8 mouse cellular contexts compared by ENCODE assay signal in genomic region chr5:140607836-140608633, GRCm38 (mm10). TPM values are rescaled to one million over a fixed set of nuclear protein-coding genes. Genes with fewer than 3 reads are reported as not detected.
DNase-seq lines count a peak whose midpoint lies in the region; ATAC-seq lines count a peak whose summit lies in the region.

No protein-coding gene starts in this region.

- H3K9ac ChIP-seq in midbrain, embryonic 11.5 days (ENCODE audit: low read length) = peak overlapping the region; percentile 94

- peak overlapping the region; percentile 47 for H3K4me2 ChIP-seq in midbrain, embryonic 11.5 days

- peaks cover 90% of the 10 kb centered on the region for H3K27me3 ChIP-seq in embryonic facial prominence, embryonic 10.5 days (replicated peaks; ENCODE audit: low read depth, poor library complexity, severe bottlenecking)
- peaks cover 5% of the 10 kb centered on the region; the same call in 1 of the 2 replicates for H3K27me3 ChIP-seq in midbrain, embryonic 11.5 days (ENCODE audit: control insufficient read depth, insufficient read depth, low read length)

- peaks cover 2% of the 10 kb centered on the region; the same call in 1 of the 2 replicates for H3K9me3 ChIP-seq in embryonic facial prominence, embryonic 10.5 days
- no peaks in the 10 kb centered on the region for H3K9me3 ChIP-seq in midbrain, embryonic 11.5 days (ENCODE audit: control insufficient read depth, low read length)

- DNase-seq in spleen, postnatal 36 days (ENCODE audit: low spot score in 2 of 2) = peak; percentile 29 to 58
- no peak for DNase-seq in spleen, adult 12 weeks (ENCODE audit: low spot score)
- DNase-seq in embryonic facial prominence, embryonic 10.5 days (ENCODE audit: low spot score) = no peak
- DNase-seq in induced T-regulatory cell, adult 2 months (ENCODE audit: low read depth) = peak; percentile 71
- peak; percentile 94 for DNase-seq in midbrain, embryonic 11.5 days (ENCODE audit: low spot score, missing footprints)
- no peak for DNase-seq in layer of hippocampus, adult 9-11 months
- DNase-seq in testis, postnatal 10 days (ENCODE audit: low spot score) = no peak
- DNase-seq in right cerebral cortex, postnatal 10 days (ENCODE audit: low spot score in 2 of 2) = no peak

- peak overlapping the region; percentile 72 for H3K4me3 ChIP-seq in embryonic facial prominence, embryonic 10.5 days
- peak overlapping the region; percentile 75 for H3K4me3 ChIP-seq in midbrain, embryonic 11.5 days (ENCODE audit: low read depth, low read length)

- peaks cover 89% of the 10 kb centered on the region for H3K4me1 ChIP-seq in embryonic facial prominence, embryonic 10.5 days
- H3K4me1 ChIP-seq in midbrain, embryonic 11.5 days (ENCODE audit: control insufficient read depth, insufficient read depth, low read length) = peaks cover 48% of the 10 kb centered on the region

- under 1% methylated on average over 17 of the region's 17 CpGs for WGBS in embryonic facial prominence, embryonic 10.5 days
- WGBS in midbrain, embryonic 11.5 days = 1% methylated on average over 17 of the region's 17 CpGs

- peak overlapping the region; percentile 88 for H3K27ac ChIP-seq in embryonic facial prominence, embryonic 10.5 days (replicated peaks)
- H3K27ac ChIP-seq in midbrain, embryonic 11.5 days (ENCODE audit: low read depth, low read length) = peak overlapping the region; percentile 98

- peaks cover 12% of the 10 kb centered on the region for H3K36me3 ChIP-seq in embryonic facial prominence, embryonic 10.5 days (replicated peaks)
- peaks cover 7% of the 10 kb centered on the region; the same call in 1 of the 2 replicates for H3K36me3 ChIP-seq in midbrain, embryonic 11.5 days (ENCODE audit: control insufficient read depth, insufficient read depth, low read length)

- no peak for ATAC-seq in midbrain, embryonic 11.5 days (ENCODE audit: low FRiP score)

RNA-seq across cellular contexts. Expression of gene Lfng, which starts 0.9 kb away (rescaled TPM):
- polyA plus RNA-seq in embryonic facial prominence, embryonic 10.5 days (2016; fragmentation: Nextera tagmentation; extraction: Ambion mirVana) = 11.7 and 14.9 TPM in 2 replicates
- polyA plus RNA-seq in midbrain, embryonic 11.5 days (2014; fragmentation: Nextera tagmentation; extraction: Ambion mirVana) = 38.3 and 40.5 TPM in 2 replicates

RNA-seq across cellular contexts. Expression of gene Ttyh3, which starts 40.8 kb away (rescaled TPM):
- 33.4 and 35.5 TPM in 2 replicates for polyA plus RNA-seq in embryonic facial prominence, embryonic 10.5 days (2016; fragmentation: Nextera tagmentation; extraction: Ambion mirVana)
- 42.9 and 46.4 TPM in 2 replicates for polyA plus RNA-seq in midbrain, embryonic 11.5 days (2014; fragmentation: Nextera tagmentation; extraction: Ambion mirVana)

RNA-seq across cellular contexts. Expression of gene Grifin, which starts 43.2 kb away (rescaled TPM):
- polyA plus RNA-seq in embryonic facial prominence, embryonic 10.5 days (2016; fragmentation: Nextera tagmentation; extraction: Ambion mirVana) = not detected in 2 replicates
- 0.39 TPM in 1 of 2 replicates, not detected in the other for polyA plus RNA-seq in midbrain, embryonic 11.5 days (2014; fragmentation: Nextera tagmentation; extraction: Ambion mirVana)

Comparison
In these comparisons a context has a peak if more than half of its experiments do, and no peak if none do; other contexts are left out.
1. DNase-seq: peak in spleen, postnatal 36 days (2 of 2), induced T-regulatory cell, adult 2 months (single experiment) and midbrain, embryonic 11.5 days (single experiment); none in spleen, adult 12 weeks (single experiment), embryonic facial prominence, embryonic 10.5 days (single experiment), layer of hippocampus, adult 9-11 months (single experiment), testis, postnatal 10 days (single experiment) and right cerebral cortex, postnatal 10 days (0 of 2).